Mouse (Mus musculus) intestine, embryonic 16.5 days (tissue): Measurements from ENCODE around the gene Calhm2. TPM values are rescaled to one million over a fixed set of nuclear protein-coding genes. Genes with fewer than 3 reads are reported as not detected.

Experiments
- ATAC-seq: fragments of 200-750 bp; cut with Nextera tagmentation; 2 replicates; pipeline ENCODE4 v1.8.0; 2017; ENCODE audit warnings: moderate TSS enrichment, moderate library complexity
- H3K27ac ChIP-seq: fragments of 300-500 bp; sonication (generic); 2 replicates; pipeline ENCODE4 v1.5.1; 2014; ENCODE audit warnings: mild to moderate bottlenecking, low read length
- H3K27me3 ChIP-seq: fragments of 300-500 bp; sonication (generic); replicated peaks from 2 replicates; pipeline ENCODE4 v1.6.1; 2014; ENCODE audit warnings: low read length, control low read depth, mixed read lengths; ENCODE audit not compliant: control insufficient read depth, insufficient read depth
- H3K36me3 ChIP-seq: fragments of 300-500 bp; sonication (generic); 2 replicates; pipeline ENCODE4 v1.6.1; 2014; ENCODE audit warnings: low read length, control low read depth; ENCODE audit not compliant: control insufficient read depth, insufficient read depth
- H3K4me1 ChIP-seq: fragments of 300-500 bp; sonication (generic); 2 replicates; pipeline ENCODE4 v1.6.1; 2014; ENCODE audit warnings: low read length, control low read depth, mixed read lengths; ENCODE audit not compliant: control insufficient read depth, insufficient read depth
- H3K4me2 ChIP-seq: fragments of 300-500 bp; sonication (generic); 2 replicates; pipeline ENCODE4 v1.6.1; 2014; ENCODE audit warnings: low read depth, low read length, control low read depth
- H3K4me3 ChIP-seq: fragments of 300-500 bp; sonication (generic); 2 replicates; pipeline ENCODE4 v1.5.1; 2014; ENCODE audit warnings: mild to moderate bottlenecking, low read length
- H3K9ac ChIP-seq: fragments of 300-500 bp; sonication (generic); 2 replicates; pipeline ENCODE4 v1.6.1; 2014; ENCODE audit warnings: low read depth, low read length
- H3K9me3 ChIP-seq: fragments of 300-500 bp; sonication (generic); 2 replicates; pipeline ENCODE4 v1.6.1; 2016; ENCODE audit warnings: low read length, control low read depth; ENCODE audit not compliant: control insufficient read depth
- WGBS: fragments of 180-500 bp; shearing (Covaris S2); extraction: QIAGEN DNeasy Blood & Tissue Kit; methylation state at CpG from one replicate; pipeline ENCODE4 v1.1.7; 2014; 5-methylcytosine and 5-hydroxymethylcytosine counted together
- polyA plus RNA-seq: library from polyadenylated mRNA; unstranded; fragments of >200 nt; fragmentation: Nextera tagmentation; extraction: Ambion mirVana; gene quantifications from 2 replicates; pipeline ENCODE4 v1.2.1, GENCODE M21; 2015

Gene Calhm2
- polyA plus RNA-seq, 1 experiment from 2014 or later = 6.4 TPM

DNA sequence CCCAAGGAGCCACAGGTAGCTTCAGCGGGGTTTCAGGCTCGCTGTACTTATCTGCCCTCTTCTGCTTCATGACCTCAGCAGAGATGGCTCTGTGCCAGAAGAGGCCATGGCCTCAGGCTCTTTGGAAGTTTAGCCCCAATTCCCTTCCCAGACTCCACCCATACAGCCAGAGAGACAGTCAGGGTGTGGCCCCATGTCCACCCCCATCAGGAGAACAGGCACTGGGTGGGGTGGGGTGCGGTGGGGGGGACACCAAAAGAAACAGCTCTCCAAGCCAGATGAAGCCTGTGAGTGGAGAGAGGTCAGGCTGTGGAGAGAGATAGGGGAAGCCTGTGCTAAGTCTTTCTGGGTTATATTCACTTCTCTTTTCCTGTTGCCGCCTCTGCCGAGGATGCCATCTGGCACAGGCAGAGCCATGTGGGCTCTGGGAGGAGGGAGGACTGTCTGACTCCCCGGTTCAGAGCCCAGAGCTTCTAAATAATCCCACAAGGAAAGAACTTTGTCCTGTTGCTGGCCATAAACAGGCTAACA lies 978 bp downstream of the Calhm2 start:
- WGBS = 23% methylated on average over 6 of the region's 6 CpGs
- Histone ChIP-seq H3K27ac (peak overlapping the region; percentile 77), H3K4me3 (peak overlapping the region; percentile 47), H3K4me2 (peak overlapping the region; percentile 59), H3K36me3 (peaks cover 11% of the 10 kb centered on the region; the same call in 1 of the 2 replicates), H3K4me1 (peaks cover 18% of the 10 kb centered on the region), H3K27me3 (no peaks in the 10 kb centered on the region), H3K9me3 (no peaks in the 10 kb centered on the region), H3K9ac (peak overlapping the region; percentile 73)
- ATAC-seq = peak; percentile 76

DNA sequence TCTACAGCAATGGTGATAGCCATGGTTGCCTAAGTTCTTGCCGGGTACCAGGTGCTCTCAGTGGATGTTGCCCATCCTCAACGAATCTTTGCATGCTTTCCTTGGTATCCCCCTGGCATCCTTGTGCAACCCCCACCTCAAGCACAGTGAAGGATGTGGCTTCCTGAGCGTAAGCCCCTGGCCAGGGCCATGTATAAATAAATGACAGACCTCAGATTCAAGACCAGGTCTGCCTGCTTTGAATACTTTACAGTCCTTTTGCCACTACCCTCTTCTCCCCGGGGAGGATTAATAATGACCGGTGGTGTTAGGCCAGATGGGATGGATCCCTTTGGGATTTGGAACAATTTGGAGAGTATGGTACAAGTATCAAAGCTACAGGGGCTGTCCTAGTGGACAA lies 1.9 kb downstream of the Calhm2 start:
- H3K9ac ChIP-seq = no peak overlapping the region
- no peak for ATAC-seq
- H3K9me3 ChIP-seq = no peaks in the 10 kb centered on the region
- no peak overlapping the region for H3K4me3 ChIP-seq
- H3K4me2 ChIP-seq = no peak overlapping the region; the same call in 1 of the 2 replicates
- peaks cover 11% of the 10 kb centered on the region; the same call in 1 of the 2 replicates for H3K36me3 ChIP-seq
- no peaks in the 10 kb centered on the region for H3K27me3 ChIP-seq
- WGBS = 81% methylated on average over 5 of the region's 5 CpGs
- no peak overlapping the region for H3K27ac ChIP-seq
- peaks cover 18% of the 10 kb centered on the region for H3K4me1 ChIP-seq

DNA sequence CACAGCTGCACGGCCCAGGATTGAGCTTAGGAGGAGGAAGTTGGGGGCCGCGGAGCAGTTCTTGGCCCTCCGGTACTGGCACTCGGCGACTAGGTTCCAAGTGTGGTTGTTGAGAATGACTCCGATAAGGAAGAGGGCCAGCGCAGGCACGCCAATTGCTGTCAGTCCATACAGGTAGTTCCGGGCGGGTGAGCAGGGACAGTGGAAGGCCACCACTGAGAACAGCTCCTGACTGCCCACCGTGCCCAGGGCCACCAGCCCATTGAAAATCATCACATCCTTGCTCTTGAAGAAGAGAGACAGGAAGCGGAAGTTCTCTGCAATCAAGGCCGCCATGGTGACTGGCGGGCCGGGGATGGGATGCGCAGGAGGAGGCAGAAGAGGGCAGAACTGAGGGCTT lies 2.5 kb downstream of the Calhm2 start:
- Histone ChIP-seq H3K4me1 (peaks cover 18% of the 10 kb centered on the region), H3K4me2 (no peak overlapping the region), H3K27ac (no peak overlapping the region), H3K36me3 (peaks cover 14% of the 10 kb centered on the region; the same call in 1 of the 2 replicates), H3K9ac (no peak overlapping the region), H3K27me3 (no peaks in the 10 kb centered on the region), H3K9me3 (no peaks in the 10 kb centered on the region), H3K4me3 (no peak overlapping the region)
- no peak for ATAC-seq
- 91% methylated on average over 17 of the region's 17 CpGs for WGBS

DNA sequence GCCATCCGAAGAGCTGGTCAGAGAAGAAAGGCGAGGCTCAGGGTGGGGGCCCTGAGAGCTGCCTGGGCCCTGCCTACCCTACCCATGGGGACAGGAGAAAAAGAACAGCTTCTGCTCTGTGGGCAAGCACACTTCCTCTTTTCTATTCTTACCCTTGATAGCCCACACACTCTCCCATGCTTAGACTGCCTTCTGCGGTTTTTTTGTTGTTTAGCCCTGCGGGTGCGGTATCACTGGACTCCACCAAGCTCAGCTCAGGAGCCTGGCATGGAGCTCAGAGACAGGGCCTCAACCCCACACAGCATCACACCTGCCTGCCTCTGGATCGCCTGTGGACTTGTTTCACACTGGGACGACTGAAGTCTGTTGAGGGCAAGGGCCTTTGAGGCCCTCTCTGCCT lies 4.9 kb downstream of the Calhm2 start:
- Histone ChIP-seq H3K4me1 (peaks cover 11% of the 10 kb centered on the region), H3K9ac (no peak overlapping the region), H3K9me3 (no peaks in the 10 kb centered on the region), H3K4me3 (no peak overlapping the region), H3K27me3 (no peaks in the 10 kb centered on the region), H3K27ac (no peak overlapping the region), H3K36me3 (peaks cover 23% of the 10 kb centered on the region; the same call in 1 of the 2 replicates), H3K4me2 (no peak overlapping the region)
- ATAC-seq = no peak
- WGBS = 85% methylated on average over 7 of the region's 7 CpGs

GRCm38 (mm10) chr19:47130551-47131125 lies 7.5 kb downstream of the Calhm2 start:
- 96% methylated on average over 15 of the region's 15 CpGs for WGBS
- ATAC-seq = no peak
- H3K9ac ChIP-seq = no peak overlapping the region
- no peak overlapping the region for H3K4me3 ChIP-seq
- H3K9me3 ChIP-seq = no peaks in the 10 kb centered on the region
- no peaks in the 10 kb centered on the region for H3K4me1 ChIP-seq
- H3K27me3 ChIP-seq = no peaks in the 10 kb centered on the region
- H3K36me3 ChIP-seq = peaks cover 39% of the 10 kb centered on the region
- no peak overlapping the region for H3K27ac ChIP-seq
- no peak overlapping the region for H3K4me2 ChIP-seq

- Histone ChIP-seq H3K4me2 (no peak overlapping the region), H3K27me3 (no peaks in the 10 kb centered on the region), H3K9ac (no peak overlapping the region), H3K9me3 (no peaks in the 10 kb centered on the region), H3K27ac (no peak overlapping the region), H3K4me3 (no peak overlapping the region), H3K4me1 (no peaks in the 10 kb centered on the region), H3K36me3 (peaks cover 45% of the 10 kb centered on the region)
- no peak for ATAC-seq
- WGBS = 92% methylated on average over 11 of the region's 11 CpGs
Measured at GRCm38 (mm10) chr19:47128835-47129234, 9.3 kb downstream of the Calhm2 start.

DNA sequence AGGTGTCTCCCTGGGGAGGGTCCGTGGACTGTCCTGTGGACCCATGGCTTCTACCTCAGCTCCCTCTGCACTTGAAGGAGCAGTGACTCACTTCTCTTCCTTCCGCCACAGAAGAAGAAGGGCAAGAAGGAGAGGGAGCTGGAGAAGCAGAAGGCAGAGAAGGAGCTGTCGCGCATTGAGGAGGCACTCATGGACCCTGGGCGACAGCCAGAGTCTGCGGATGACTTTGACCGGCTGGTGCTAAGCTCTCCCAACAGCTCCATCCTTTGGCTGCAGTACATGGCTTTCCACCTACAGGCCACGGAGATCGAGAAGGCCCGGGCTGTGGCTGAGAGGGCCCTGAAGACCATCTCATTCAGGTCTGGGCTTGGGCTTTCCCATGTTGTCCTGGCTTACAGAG lies 9.9 kb downstream of the Calhm2 start:
- no peak for ATAC-seq
- no peaks in the 10 kb centered on the region for H3K9me3 ChIP-seq
- H3K36me3 ChIP-seq = peaks cover 44% of the 10 kb centered on the region
- no peaks in the 10 kb centered on the region for H3K27me3 ChIP-seq
- no peak overlapping the region for H3K4me3 ChIP-seq
- no peak overlapping the region for H3K27ac ChIP-seq
- WGBS = 96% methylated on average over 10 of the region's 10 CpGs
- H3K4me2 ChIP-seq = no peak overlapping the region
- H3K9ac ChIP-seq = no peak overlapping the region
- H3K4me1 ChIP-seq = peaks cover 2% of the 10 kb centered on the region; the same call in 1 of the 2 replicates

- no peaks in the 10 kb centered on the region for H3K9me3 ChIP-seq
- ATAC-seq = no peak
- WGBS = 28% methylated on average over 2 of the region's 2 CpGs
- no peak overlapping the region for H3K4me2 ChIP-seq
- peaks cover 34% of the 10 kb centered on the region for H3K36me3 ChIP-seq
- no peaks in the 10 kb centered on the region for H3K27me3 ChIP-seq
- H3K9ac ChIP-seq = no peak overlapping the region
- no peak overlapping the region for H3K4me3 ChIP-seq
- H3K27ac ChIP-seq = no peak overlapping the region
- peaks cover 2% of the 10 kb centered on the region; the same call in 1 of the 2 replicates for H3K4me1 ChIP-seq
Measured at GRCm38 (mm10) chr19:47122802-47123201, 15.3 kb downstream of the Calhm2 start.

GRCm38 (mm10) chr19:47121054-47121453 lies 17.0 kb downstream of the Calhm2 start:
- ATAC-seq = 0 out of 2 replicates have a peak, but pooled peaks have one; percentile 36
- no peaks in the 10 kb centered on the region for H3K9me3 ChIP-seq
- no peaks in the 10 kb centered on the region for H3K27me3 ChIP-seq
- H3K4me2 ChIP-seq = no peak overlapping the region
- 38% methylated on average over 4 of the region's 4 CpGs for WGBS
- no peak overlapping the region for H3K9ac ChIP-seq
- H3K4me1 ChIP-seq = peaks cover 2% of the 10 kb centered on the region; the same call in 1 of the 2 replicates
- H3K4me3 ChIP-seq = no peak overlapping the region
- H3K36me3 ChIP-seq = peaks cover 28% of the 10 kb centered on the region
- no peak overlapping the region for H3K27ac ChIP-seq
